Mouse (Mus musculus) heart, postnatal 0 days (tissue): ENCODE measurements at regions not wholly inside any gene's neighbourhood (a gene's known extent, or its start where the extent isn't known, plus 50 kb on each side); places are given as distances from the start of the nearest gene placed in this dataset.

Source experiments
- CTCF ChIP-seq: IDR thresholded peaks from 2 replicates; pipeline ENCODE4 v1.5.1; 2016; ENCODE audit warnings: antibody characterized with exemption, control low read depth, low read depth
- EP300 ChIP-seq: IDR thresholded peaks from 2 replicates; pipeline ENCODE4 v1.6.1; 2016; ENCODE audit warnings: antibody characterized with exemption, low read depth

- TF ChIP-seq CTCF (no peak), EP300 (no peak)
These were observed 110.4 kb downstream of the Katnal1 start for GRCm38 (mm10) chr5:148818746-148819145.
